Mouse (Mus musculus): ENCODE results near the gene Eva1b. TPM values are rescaled to one million over a fixed set of nuclear protein-coding genes. Genes with fewer than 3 reads are reported as not detected.

Gene Eva1b
- total and polyA plus RNA-seq, 3 experiments: 9.5 to 19.7 (median 11.9) TPM

- Histone ChIP-seq H3K36me3 (ENCODE audit: control insufficient read depth, insufficient read depth, low read length) (no peaks in the 10 kb centered on the region; the same call in 1 of the 2 replicates), H3K27ac (peak overlapping the region; percentile 95), H3K4me3 (peak overlapping the region; percentile 61), H3K4me1 (ENCODE audit: control insufficient read depth, insufficient read depth, low read length) (peaks cover 20% of the 10 kb centered on the region), H3K9ac (ENCODE audit: low read depth, low read length) (peak overlapping the region; percentile 91), H3K27me3 (ENCODE audit: control insufficient read depth, insufficient read depth, low read length) (no peaks in the 10 kb centered on the region), H3K79me2 (replicated peaks; ENCODE audit: control insufficient read depth, insufficient read depth, low read length) (no peaks in the 10 kb centered on the region)
- intact Hi-C loops (cut with DNase I): no loop called here
- DNase-seq: peak; percentile 86 to 87
- peak; percentile 80 for TF ChIP-seq POLR2A (IDR thresholded peaks at IDR 0.05; ENCODE audit: insufficient read depth, low read depth, low read length)
- peak; percentile 16; the same call in 1 of the 2 replicates for TF ChIP-seq EP300 (IDR thresholded peaks at IDR 0.05; ENCODE audit: insufficient read depth, low read depth, low read length)
- TF ChIP-seq CTCF (IDR thresholded peaks at IDR 0.05): peak; percentile 55
- 2% methylated on average over 65 of the region's 67 CpGs for WGBS
Observed at GRCm38 (mm10) chr4:126148161-126148961, 817 bp downstream of the Eva1b start.

GRCm38 (mm10) chr4:126149041-126149676, 1.6 kb downstream of the Eva1b start:
- H3K4me1 ChIP-seq (ENCODE audit: control insufficient read depth, insufficient read depth, low read length): peaks cover 20% of the 10 kb centered on the region

GRCm38 (mm10) chr4:126149798-126150197, 2.3 kb downstream of the Eva1b start:
- 35% methylated on average over 10 of the region's 10 CpGs for WGBS
- Histone ChIP-seq H3K4me3 (peak overlapping the region; percentile 61), H3K27ac (peak overlapping the region; percentile 95), H3K4me1 (ENCODE audit: control insufficient read depth, insufficient read depth, low read length) (peaks cover 20% of the 10 kb centered on the region), H3K36me3 (ENCODE audit: control insufficient read depth, insufficient read depth, low read length) (no peaks in the 10 kb centered on the region; the same call in 1 of the 2 replicates), H3K79me2 (replicated peaks; ENCODE audit: control insufficient read depth, insufficient read depth, low read length) (no peaks in the 10 kb centered on the region), H3K9ac (ENCODE audit: low read depth, low read length) (peak overlapping the region; percentile 91), H3K27me3 (ENCODE audit: control insufficient read depth, insufficient read depth, low read length) (no peaks in the 10 kb centered on the region)
- no peak for DNase-seq
- TF ChIP-seq POLR2A (IDR thresholded peaks at IDR 0.05; ENCODE audit: insufficient read depth, low read depth, low read length) (no peak), EP300 (IDR thresholded peaks at IDR 0.05; ENCODE audit: insufficient read depth, low read depth, low read length) (no peak), CTCF (IDR thresholded peaks at IDR 0.05) (no peak)
- intact Hi-C loops (cut with DNase I): no loop called here

More at GRCm38 (mm10) chr4:126149041-126149676, 1.6 kb downstream of the Eva1b start:
- TF ChIP-seq POLR2A (IDR thresholded peaks at IDR 0.05; ENCODE audit: insufficient read depth, low read depth, low read length): no peak
- TF ChIP-seq CTCF (IDR thresholded peaks at IDR 0.05): no peak
- TF ChIP-seq EP300 (IDR thresholded peaks at IDR 0.05; ENCODE audit: insufficient read depth, low read depth, low read length): no peak
- WGBS: 22% methylated on average over 42 of the region's 42 CpGs
- H3K36me3 ChIP-seq (ENCODE audit: control insufficient read depth, insufficient read depth, low read length): no peaks in the 10 kb centered on the region; the same call in 1 of the 2 replicates
- DNase-seq: no peak
- peak overlapping the region; percentile 95 for H3K27ac ChIP-seq
- peak overlapping the region; percentile 91 for H3K9ac ChIP-seq (ENCODE audit: low read depth, low read length)
- H3K4me3 ChIP-seq: peak overlapping the region; percentile 61
- H3K27me3 ChIP-seq (ENCODE audit: control insufficient read depth, insufficient read depth, low read length): no peaks in the 10 kb centered on the region
- intact Hi-C loops (cut with DNase I): no loop called here
- H3K79me2 ChIP-seq (replicated peaks; ENCODE audit: control insufficient read depth, insufficient read depth, low read length): no peaks in the 10 kb centered on the region

- Histone ChIP-seq H3K27me3 (ENCODE audit: control insufficient read depth, insufficient read depth, low read length) (no peaks in the 10 kb centered on the region), H3K36me3 (ENCODE audit: control insufficient read depth, insufficient read depth, low read length) (no peaks in the 10 kb centered on the region; the same call in 1 of the 2 replicates), H3K9ac (ENCODE audit: low read depth, low read length) (no peak overlapping the region), H3K4me3 (peak overlapping the region; percentile 61), H3K79me2 (replicated peaks; ENCODE audit: control insufficient read depth, insufficient read depth, low read length) (no peaks in the 10 kb centered on the region), H3K27ac (peak overlapping the region; percentile 95), H3K4me1 (ENCODE audit: control insufficient read depth, insufficient read depth, low read length) (peaks cover 22% of the 10 kb centered on the region)
- DNase-seq: peak; percentile 76 to 86
- WGBS: 33% methylated on average over 16 of the region's 16 CpGs
- intact Hi-C loops (cut with DNase I): no loop called here
- 0 out of 2 replicates have a peak, but pooled peaks have one; percentile 44 for TF ChIP-seq EP300 (IDR thresholded peaks at IDR 0.05; ENCODE audit: insufficient read depth, low read depth, low read length)
- no peak for TF ChIP-seq POLR2A (IDR thresholded peaks at IDR 0.05; ENCODE audit: insufficient read depth, low read depth, low read length)
Observed at GRCm38 (mm10) chr4:126150297-126150948, 2.9 kb downstream of the Eva1b start.

- Histone ChIP-seq H3K4me1 (ENCODE audit: control insufficient read depth, insufficient read depth, low read length) (peaks cover 21% of the 10 kb centered on the region), H3K4me3 (no peak overlapping the region), H3K9ac (ENCODE audit: low read depth, low read length) (no peak overlapping the region), H3K27me3 (ENCODE audit: control insufficient read depth, insufficient read depth, low read length) (no peaks in the 10 kb centered on the region), H3K79me2 (replicated peaks; ENCODE audit: control insufficient read depth, insufficient read depth, low read length) (no peaks in the 10 kb centered on the region), H3K27ac (peak overlapping the region; percentile 95), H3K36me3 (ENCODE audit: control insufficient read depth, insufficient read depth, low read length) (no peaks in the 10 kb centered on the region; the same call in 1 of the 2 replicates)
- WGBS: 49% methylated on average over 6 of the region's 6 CpGs
- TF ChIP-seq POLR2A (IDR thresholded peaks at IDR 0.05; ENCODE audit: insufficient read depth, low read depth, low read length) (no peak), CTCF (IDR thresholded peaks at IDR 0.05) (no peak), EP300 (IDR thresholded peaks at IDR 0.05; ENCODE audit: insufficient read depth, low read depth, low read length) (no peak)
- DNase-seq: no peak
- intact Hi-C loops (cut with DNase I): no loop called here
Observed at GRCm38 (mm10) chr4:126150949-126151320, 3.4 kb downstream of the Eva1b start.

Data from heart, adult 2 months (tissue).